Mouse (Mus musculus): ENCODE data around the gene Col12a1.
"Not testable (repeated sequence)": the region's sequence is repeated elsewhere in the genome, so short reads cannot be mapped to it uniquely, and the experiment has no call there.

Gene Col12a1

GRCm38 (mm10) chr9:79689771-79690535 lies 28.7 kb downstream of the Col12a1 start:
- no peak for DNase-seq (ENCODE audit: low spot score)

- DNase-seq (ENCODE audit: low spot score): no peak
Measured at GRCm38 (mm10) chr9:79689342-79689741, 29.3 kb downstream of the Col12a1 start.

DNA sequence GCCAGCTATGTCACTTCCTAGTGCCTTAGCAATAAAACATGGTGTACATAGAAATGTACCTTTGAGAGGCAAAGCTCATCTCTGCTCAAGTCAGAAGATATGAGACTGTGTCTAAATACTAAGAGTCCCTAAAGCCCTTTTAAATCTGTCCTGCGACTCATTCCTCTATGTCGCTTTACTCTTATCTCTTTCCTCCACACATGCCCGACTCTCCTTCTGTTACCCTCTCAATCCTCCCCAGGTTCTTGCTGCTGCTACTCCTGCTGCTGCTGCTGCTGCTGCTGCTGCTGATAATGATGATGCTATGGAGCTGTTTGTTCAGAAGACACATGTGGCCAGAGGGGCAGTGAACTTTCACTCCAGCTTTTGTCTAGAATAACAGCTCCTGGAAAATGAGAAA lies 31.4 kb downstream of the Col12a1 start:
- no peak for DNase-seq (ENCODE audit: low spot score)

DNA sequence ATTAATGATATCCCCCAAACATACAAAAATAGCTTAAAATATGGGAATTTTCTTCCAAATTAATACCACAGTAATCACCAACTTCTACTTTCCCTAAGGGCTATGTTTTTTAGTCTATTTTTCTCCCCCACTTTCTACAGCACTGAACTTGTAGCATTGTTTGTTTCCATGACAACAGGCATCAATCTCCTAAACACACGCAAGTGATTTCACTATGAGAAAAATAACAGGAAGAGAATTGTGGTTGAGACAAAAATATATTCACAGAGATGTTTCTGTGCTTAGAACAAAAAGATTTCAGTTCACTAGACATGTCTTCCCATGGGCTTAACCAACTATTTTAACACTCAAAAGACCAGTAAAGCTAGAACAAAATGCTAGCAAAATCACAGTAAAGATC lies 32.6 kb downstream of the Col12a1 start:
- no peak for DNase-seq (ENCODE audit: low spot score)

DNA sequence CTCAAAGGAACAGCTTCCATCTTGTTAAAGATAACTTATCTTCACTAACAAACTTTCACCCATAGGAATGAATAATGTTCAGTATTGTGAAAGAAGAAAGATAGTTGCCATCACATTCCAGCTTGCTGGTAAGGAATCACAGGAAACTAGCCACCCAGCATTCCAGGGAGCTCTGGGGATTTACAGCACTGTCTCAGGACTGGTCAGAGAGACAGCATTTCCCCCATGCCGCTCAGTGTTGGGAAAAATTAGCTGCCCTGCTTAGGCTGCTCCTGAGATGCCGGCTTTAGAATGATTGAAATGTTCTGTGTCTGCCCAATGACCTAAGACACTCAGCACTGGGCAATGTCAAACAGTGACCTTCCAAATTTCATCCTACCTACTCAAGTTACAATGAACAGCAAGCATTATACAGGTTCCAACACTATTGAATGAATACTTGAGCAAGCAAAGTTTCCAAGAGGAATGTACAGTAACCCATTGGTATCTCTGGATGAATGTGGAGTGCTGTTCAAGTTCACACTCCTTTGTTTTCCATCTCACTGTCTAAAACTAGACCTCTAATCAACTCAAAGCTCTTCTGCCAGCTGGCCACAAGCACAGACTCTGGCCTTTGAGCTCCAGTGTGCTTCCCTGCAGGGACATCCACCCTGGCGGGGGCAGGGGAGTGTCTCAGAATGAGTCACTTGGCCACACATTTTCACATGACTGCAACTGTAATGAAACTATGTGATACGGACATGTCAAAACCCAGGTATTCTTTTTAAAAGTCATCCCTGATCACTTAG lies 38.0 kb downstream of the Col12a1 start:
- no peak for DNase-seq (ENCODE audit: low spot score)

- DNase-seq (ENCODE audit: low spot score): not testable (repeated sequence)
Measured at GRCm38 (mm10) chr9:79668806-79669205, 49.8 kb downstream of the Col12a1 start.

DNA sequence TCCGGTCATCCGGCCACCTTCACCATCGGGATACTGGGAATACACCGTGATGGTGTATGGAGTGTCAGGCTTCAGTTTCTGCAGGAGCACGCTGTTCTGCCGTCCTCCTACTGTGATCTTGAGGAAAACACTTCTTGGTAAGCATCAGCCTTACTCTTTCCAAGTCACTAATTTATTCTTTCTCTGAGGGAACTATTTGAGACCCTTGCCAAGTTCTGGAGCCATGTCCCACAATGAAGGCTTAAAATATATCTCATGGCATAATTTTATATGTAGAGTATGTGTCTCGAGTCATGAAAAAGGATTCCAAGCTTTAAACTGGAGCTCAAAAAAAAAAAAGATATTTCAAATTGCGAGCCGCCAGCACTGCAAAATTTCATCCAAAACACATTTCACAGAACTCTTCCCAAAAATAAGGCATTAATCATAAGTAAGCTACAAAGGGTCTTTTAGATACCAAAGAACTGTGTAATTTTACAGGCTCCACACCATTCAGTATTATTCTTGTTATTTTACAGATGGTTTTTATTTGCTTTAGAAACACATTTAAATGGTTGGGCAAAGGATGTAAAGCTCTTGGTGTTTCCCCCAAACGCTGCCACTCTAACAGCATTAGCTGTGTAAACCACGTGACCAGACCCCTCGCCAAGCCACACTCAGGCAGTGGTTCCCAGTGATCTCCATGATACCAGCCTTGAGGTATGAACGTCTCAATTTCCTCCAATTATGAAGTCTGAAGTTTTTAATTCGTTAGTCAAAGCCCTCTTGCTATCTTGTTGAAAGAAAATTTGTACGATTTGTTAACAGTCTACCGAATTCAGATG lies 65.1 kb downstream of the Col12a1 start:
- no peak for DNase-seq (ENCODE audit: low spot score)

GRCm38 (mm10) chr9:79648587-79648986 lies 70.0 kb downstream of the Col12a1 start:
- DNase-seq (ENCODE audit: low spot score): no peak

- no peak for DNase-seq (ENCODE audit: low spot score)
Measured at GRCm38 (mm10) chr9:79645757-79646156, 72.9 kb downstream of the Col12a1 start.

- no peak for DNase-seq (ENCODE audit: low spot score)
Measured at GRCm38 (mm10) chr9:79639430-79640090, 79.1 kb downstream of the Col12a1 start.

- DNase-seq (ENCODE audit: low spot score): no peak
Measured at GRCm38 (mm10) chr9:79637879-79638278, 80.8 kb downstream of the Col12a1 start.

GRCm38 (mm10) chr9:79634076-79634475 lies 84.6 kb downstream of the Col12a1 start:
- DNase-seq (ENCODE audit: low spot score): no peak

GRCm38 (mm10) chr9:79631186-79631585 lies 87.4 kb downstream of the Col12a1 start:
- no peak for DNase-seq (ENCODE audit: low spot score)

DNA sequence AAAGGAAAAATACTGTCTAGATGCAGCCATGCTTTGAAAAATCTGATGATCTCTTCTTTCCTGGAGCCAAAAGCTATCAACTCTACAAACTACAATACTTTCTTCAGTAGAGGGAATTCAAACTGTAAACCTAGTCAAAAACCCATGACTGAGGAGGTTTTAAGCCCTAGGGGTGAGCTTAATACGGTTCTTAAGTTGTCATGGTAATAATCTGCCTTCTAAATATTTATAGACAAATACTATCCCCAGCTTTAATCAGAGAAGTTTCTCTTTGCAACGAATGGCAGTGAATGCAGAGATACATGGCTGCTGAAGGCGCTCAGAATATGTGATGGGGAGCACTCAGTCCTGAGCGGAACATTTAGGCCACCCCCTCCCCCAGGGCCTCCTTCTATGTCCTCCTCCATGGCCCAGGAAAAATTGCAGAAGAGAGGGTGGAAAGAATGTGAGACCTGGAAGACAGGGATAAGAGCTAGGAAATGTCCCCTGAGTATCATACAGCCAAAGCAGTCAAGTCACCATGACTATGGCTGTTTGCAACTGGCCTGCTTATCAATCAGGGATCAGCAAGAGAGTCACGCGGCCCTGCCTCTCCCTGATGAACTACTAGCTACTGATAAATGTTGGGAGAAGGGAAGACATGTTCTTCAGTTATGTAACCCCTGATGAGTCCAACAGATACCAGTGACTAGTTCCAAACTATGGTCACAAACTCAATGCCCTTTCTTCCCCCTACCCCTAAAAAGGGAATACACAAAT lies 99.6 kb downstream of the Col12a1 start:
- DNase-seq (ENCODE audit: low spot score): no peak

DNA sequence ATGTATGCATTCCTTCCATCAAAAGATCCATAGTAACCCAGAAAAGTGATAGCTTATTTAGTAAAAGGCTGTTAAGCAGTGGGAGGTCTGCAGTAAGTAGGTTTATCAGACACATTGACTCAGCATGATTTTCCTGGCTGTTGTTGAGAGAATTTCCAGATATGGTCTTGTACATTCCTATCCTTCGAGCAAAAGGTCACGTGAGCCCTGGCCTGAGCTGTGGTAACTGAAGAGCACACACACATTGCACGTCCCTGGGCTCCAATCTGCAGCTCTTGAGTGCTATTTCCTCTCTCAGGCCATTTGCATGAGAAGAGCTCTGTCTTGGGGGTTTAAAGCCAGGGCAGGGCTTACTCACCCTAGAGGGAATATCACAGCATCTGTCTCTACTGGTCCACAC lies 101.3 kb downstream of the Col12a1 start:
- no peak for DNase-seq (ENCODE audit: low spot score)

DNA sequence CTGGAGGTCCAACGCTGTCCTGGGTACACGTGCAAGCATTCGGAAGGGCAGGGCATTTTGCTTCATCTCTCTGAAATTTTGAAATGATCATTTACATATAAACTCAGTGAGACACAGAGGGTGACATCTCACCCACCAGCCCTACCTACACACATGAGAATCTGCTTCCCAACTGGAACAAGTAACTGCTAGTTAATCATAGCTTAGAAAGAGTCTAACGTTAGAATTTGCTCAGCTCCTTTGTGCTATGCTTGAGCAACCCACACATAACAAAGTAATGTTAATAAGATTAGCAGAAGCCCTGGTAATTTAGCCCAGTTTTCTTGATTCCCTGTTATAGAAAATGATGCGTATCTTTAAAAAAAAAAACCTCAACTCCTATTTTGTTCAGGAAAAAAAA lies 102.6 kb downstream of the Col12a1 start:
- DNase-seq (ENCODE audit: low spot score): no peak

DNA sequence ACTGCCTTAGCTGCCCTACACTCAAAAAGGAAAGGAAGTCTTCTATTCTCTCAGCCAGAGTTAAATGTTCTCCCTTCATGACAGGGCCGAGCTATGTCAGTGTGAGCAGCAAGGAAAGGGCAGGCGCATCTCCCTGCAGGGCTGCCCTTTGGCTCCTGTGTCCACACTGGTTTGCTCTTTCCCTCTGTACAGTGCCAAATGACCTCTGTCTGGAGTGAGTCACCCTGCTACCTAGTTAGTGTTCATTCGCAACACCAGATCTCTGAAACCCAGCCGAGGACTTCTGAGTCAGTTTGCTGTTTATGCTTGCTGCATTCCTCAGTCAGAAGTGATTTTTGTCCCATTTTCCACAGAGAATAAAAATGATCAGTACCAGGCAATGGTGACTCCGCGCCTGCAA lies 108.3 kb downstream of the Col12a1 start:
- no peak for DNase-seq (ENCODE audit: low spot score)

- DNase-seq (ENCODE audit: low spot score): no peak
Measured at GRCm38 (mm10) chr9:79609661-79610060, 109.0 kb downstream of the Col12a1 start.

DNA sequence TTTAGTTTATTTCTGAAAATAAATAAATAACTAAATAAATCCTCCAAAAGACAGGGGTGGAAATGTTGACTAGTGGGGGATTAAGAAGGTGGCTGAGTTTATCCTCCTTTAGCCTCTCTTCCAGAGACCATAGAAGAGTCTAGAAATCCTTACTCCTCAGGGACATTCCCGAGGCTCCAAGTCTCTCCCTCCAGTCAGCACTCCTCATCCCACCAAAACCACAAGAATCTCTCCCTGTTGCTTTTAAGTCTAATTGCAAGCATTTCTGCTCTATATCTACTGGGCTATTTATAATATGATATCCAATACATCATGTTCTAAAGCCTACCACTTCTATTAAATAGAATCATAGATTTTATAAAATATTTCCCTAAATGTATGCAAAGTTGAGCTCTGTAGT lies 109.8 kb downstream of the Col12a1 start:
- DNase-seq (ENCODE audit: low spot score): no peak

- no peak for DNase-seq (ENCODE audit: low spot score)
Measured at GRCm38 (mm10) chr9:79608062-79608531, 110.5 kb downstream of the Col12a1 start.

GRCm38 (mm10) chr9:79606122-79606521 lies 112.5 kb downstream of the Col12a1 start:
- DNase-seq (ENCODE audit: low spot score): no peak

All from urinary bladder, postnatal 10 days (tissue).